Mouse (Mus musculus): ENCODE data around the gene Armc10.

- no peak for TF ChIP-seq CTCF (IDR thresholded peaks at IDR 0.05; ENCODE audit: low read depth, low read length)
- TF ChIP-seq POLR2A (IDR thresholded peaks at IDR 0.05; ENCODE audit: extremely low read depth, insufficient read depth, low read length): no peak
Observed at GRCm38 (mm10) chr5:21702009-21702364, 56.4 kb downstream of the Armc10 start.

Data from liver, adult 2 months (tissue).